Mouse (Mus musculus): ENCODE measurements around the gene Hbb-bt.
"Not testable (repeated sequence)": the region's sequence is repeated elsewhere in the genome, so short reads cannot be mapped to it uniquely, and the experiment has no call there.

Gene Hbb-bt

GRCm38 (mm10) chr7:103808971-103809800, 4.6 kb downstream of the Hbb-bt start:
- in situ Hi-C loops (cut with MboI, MseI), result no loop called here

GRCm38 (mm10) chr7:103808120-103808519, 5.7 kb downstream of the Hbb-bt start:
- in situ Hi-C loops (cut with MboI, MseI), result not testable (repeated sequence)

- in situ Hi-C loops (cut with MboI, MseI), result no loop called here
Observed at GRCm38 (mm10) chr7:103806856-103807255, 6.9 kb downstream of the Hbb-bt start.

- in situ Hi-C loops (cut with MboI, MseI), result no loop called here
Observed at GRCm38 (mm10) chr7:103792669-103793388, 21.0 kb downstream of the Hbb-bt start.

GRCm38 (mm10) chr7:103791721-103792120, 22.1 kb downstream of the Hbb-bt start, which contains the start of gene Olfr67:
Gene Olfr67 (minus strand): TSS chr7:103791821.
- in situ Hi-C loops (cut with MboI, MseI), result no loop called here

- in situ Hi-C loops (cut with MboI, MseI), result no loop called here
Observed at GRCm38 (mm10) chr7:103779598-103779997, 34.2 kb downstream of the Hbb-bt start, which contains the start of gene Olfr68. Gene Olfr68 (minus strand): TSS chr7:103779698.

GRCm38 (mm10) chr7:103777652-103778051, 36.1 kb downstream of the Hbb-bt start:
- in situ Hi-C loops (cut with MboI, MseI), result not testable (repeated sequence)

- in situ Hi-C loops (cut with MboI, MseI), result no loop called here
Observed at GRCm38 (mm10) chr7:103771494-103771893, 42.3 kb downstream of the Hbb-bt start, which contains the start of gene Olfr69. Gene Olfr69 (minus strand): TSS chr7:103771594.

GRCm38 (mm10) chr7:103767687-103768086, 46.1 kb downstream of the Hbb-bt start:
- in situ Hi-C loops (cut with MboI, MseI), result not testable (repeated sequence)
